In the genomic region with DNA sequence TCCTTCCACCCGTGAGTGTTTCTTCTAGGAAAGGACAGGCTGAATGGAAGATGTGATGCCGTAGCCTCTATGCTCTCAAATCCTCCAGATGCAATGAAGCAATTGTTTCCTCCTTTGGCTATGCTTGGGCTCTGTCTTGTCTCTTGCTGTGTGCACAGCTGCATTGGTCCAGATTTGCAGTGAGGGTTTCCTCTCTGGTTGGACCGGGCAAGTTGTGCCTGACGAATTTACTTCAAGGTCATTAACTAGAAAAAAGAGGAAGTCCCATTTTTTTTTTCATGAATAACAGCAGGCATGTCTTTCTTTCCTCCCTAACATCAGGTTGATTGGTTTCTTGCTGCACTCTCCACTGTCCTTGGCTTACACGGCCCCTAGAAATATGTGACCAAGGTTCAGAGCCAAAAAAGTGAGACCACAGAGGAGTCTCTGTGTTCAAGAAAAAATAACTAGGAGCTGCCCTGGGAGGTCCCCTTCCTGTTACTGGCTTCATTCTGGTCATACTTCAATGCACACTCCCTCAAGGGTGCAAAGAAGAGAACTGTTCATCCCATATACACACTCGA, we compare ENCODE assay signal across 13 mouse cellular contexts.
A peak's percentile ranks its signal among the peaks of the same experiment; 100 is the strongest.
DNase-seq lines count a peak whose midpoint lies in the region; ATAC-seq lines count a peak whose summit lies in the region.
"Had no signal": no experiment of that assay in that cellular context is flagged by ENCODE, and none has a peak within 500 bp of the region (broad histone marks: within the 10 kb centered on the region; RNA-seq: fewer than 3 reads in every experiment).

No protein-coding gene starts in this region.

- peak overlapping the region; percentile 52 for H3K27ac ChIP-seq in lung, embryonic 16.5 days (ENCODE audit: low read length)
- peak overlapping the region; percentile 60; the same call in 1 of the 2 replicates for H3K27ac ChIP-seq in neural tube, embryonic 14.5 days (ENCODE audit: low read depth, low read length)
- H3K27ac ChIP-seq in embryonic facial prominence, embryonic 10.5 days (replicated peaks), result no peak overlapping the region
- H3K27ac ChIP-seq: forebrain, embryonic 10.5 days; gastrocnemius, adult 2 months had no signal

- no peaks in the 10 kb centered on the region for H3K27me3 ChIP-seq in lung, embryonic 16.5 days (ENCODE audit: control insufficient read depth, insufficient read depth, low read depth, low read length)
- no peaks in the 10 kb centered on the region for H3K27me3 ChIP-seq in neural tube, embryonic 14.5 days (ENCODE audit: control insufficient read depth, insufficient read depth, low read length)
- no peaks in the 10 kb centered on the region for H3K27me3 ChIP-seq in embryonic facial prominence, embryonic 10.5 days (replicated peaks; ENCODE audit: low read depth, poor library complexity, severe bottlenecking)

- no peak for ATAC-seq in lung, embryonic 16.5 days (ENCODE audit: low read depth)
- peak; percentile 90 for ATAC-seq in common myeloid progenitor, adult 5-6 weeks (replicated peaks; ENCODE audit: low read depth, poor library complexity, severe bottlenecking)
- peak; percentile 46; the same call in 1 of the 2 replicates for ATAC-seq in neural tube, embryonic 14.5 days (ENCODE audit: low read depth)

- 37% methylated on average over 6 of the region's 6 CpGs for WGBS in lung, embryonic 16.5 days
- 19% methylated on average over 6 of the region's 6 CpGs for WGBS in neural tube, embryonic 14.5 days
- 52% methylated on average over 6 of the region's 6 CpGs for WGBS in embryonic facial prominence, embryonic 10.5 days

- peaks cover 11% of the 10 kb centered on the region for H3K4me1 ChIP-seq in lung, embryonic 16.5 days (replicated peaks; ENCODE audit: control insufficient read depth, insufficient read depth, low read length)
- peaks cover 4% of the 10 kb centered on the region; the same call in 1 of the 2 replicates for H3K4me1 ChIP-seq in neural tube, embryonic 14.5 days (ENCODE audit: control insufficient read depth, insufficient read depth, low read length)
- H3K4me1 ChIP-seq in embryonic facial prominence, embryonic 10.5 days, result peaks cover 11% of the 10 kb centered on the region; the same call in 1 of the 2 replicates

- H3K9ac ChIP-seq in lung, embryonic 16.5 days (ENCODE audit: low read length), result no peak overlapping the region
- H3K9ac ChIP-seq in neural tube, embryonic 14.5 days (replicated peaks; ENCODE audit: low read depth, low read length), result no peak overlapping the region

- H3K9me3 ChIP-seq in lung, embryonic 16.5 days (ENCODE audit: control insufficient read depth, low read length), result no peaks in the 10 kb centered on the region
- no peaks in the 10 kb centered on the region for H3K9me3 ChIP-seq in neural tube, embryonic 14.5 days (ENCODE audit: control insufficient read depth, low read length)
- no peaks in the 10 kb centered on the region for H3K9me3 ChIP-seq in embryonic facial prominence, embryonic 10.5 days
- H3K9me3 ChIP-seq: forebrain, embryonic 10.5 days had no signal

- no peaks in the 10 kb centered on the region for H3K36me3 ChIP-seq in lung, embryonic 16.5 days (ENCODE audit: control insufficient read depth, insufficient read depth, low read length)
- H3K36me3 ChIP-seq in neural tube, embryonic 14.5 days (ENCODE audit: control insufficient read depth, insufficient read depth, low read length), result no peaks in the 10 kb centered on the region
- H3K36me3 ChIP-seq in embryonic facial prominence, embryonic 10.5 days (replicated peaks), result no peaks in the 10 kb centered on the region
- H3K36me3 ChIP-seq: forebrain, embryonic 10.5 days had no signal

- H3K4me2 ChIP-seq in lung, embryonic 16.5 days (ENCODE audit: low read depth, low read length), result no peak overlapping the region
- no peak overlapping the region for H3K4me2 ChIP-seq in neural tube, embryonic 14.5 days (ENCODE audit: low read depth, low read length)

- DNase-seq in heart, adult 8-10 months (ENCODE audit: low spot score), result peak; percentile 12
- DNase-seq in heart, postnatal 4 days, result no peak
- DNase-seq in lung, postnatal 14 days, result no peak
- DNase-seq in ovary, postnatal 14 days (ENCODE audit: low spot score), result no peak
- no peak for DNase-seq in embryonic facial prominence, embryonic 10.5 days (ENCODE audit: low spot score)
- DNase-seq: adrenal gland, postnatal 10 days; cerebellum, adult 11 months; gastrocnemius, adult 2 months; left cerebral cortex, postnatal 4 days had no signal

- no peak overlapping the region for H3K4me3 ChIP-seq in lung, embryonic 16.5 days (ENCODE audit: low read length)
- H3K4me3 ChIP-seq in neural tube, embryonic 14.5 days (ENCODE audit: low read depth, low read length), result no peak overlapping the region
- H3K4me3 ChIP-seq in embryonic facial prominence, embryonic 10.5 days, result no peak overlapping the region
- H3K4me3 ChIP-seq: forebrain, embryonic 10.5 days; gastrocnemius, adult 2 months had no signal
